Mouse (Mus musculus) CH12.LX (cell line): ENCODE results near the gene Ppp4c. TPM values are rescaled to one million over a fixed set of nuclear protein-coding genes. Genes with fewer than 3 reads are reported as not detected.

ENCODE experiments used
- DNase-seq: peaks from one replicate; pipeline ENCODE4 v3.0.0-alpha.2; 2013; ENCODE audit errors: extremely low read depth
- H3K27ac ChIP-seq: 2 replicates; pipeline ENCODE4 v1.5.1; 2012; ENCODE audit warnings: low read depth, mild to moderate bottlenecking, control low read depth, moderate library complexity; ENCODE audit not compliant: insufficient read depth
- H3K27me3 ChIP-seq: replicated peaks from 2 replicates; pipeline ENCODE3; 2012; ENCODE audit warnings: inconsistent platforms
- H3K36me3 ChIP-seq, 2 experiments: replicated peaks in 1 of 2; 2 replicates each; pipeline versions ENCODE3 to v1.6.1; 2012; ENCODE audit warnings: inconsistent platforms in 1 of 2, low read length in 1 of 2, mild to moderate bottlenecking in 1 of 2, mixed read lengths in 1 of 2, moderate library complexity in 1 of 2; ENCODE audit not compliant: control insufficient read depth in 1 of 2, insufficient read depth in 1 of 2
- H3K4me1 ChIP-seq, 2 experiments: 2 replicates each; pipeline ENCODE4 v1.6.1; 2012; ENCODE audit warnings: inconsistent platforms in 1 of 2, moderate library complexity in 1 of 2; ENCODE audit not compliant: insufficient read depth in 2 of 2, control insufficient read depth in 1 of 2
- H3K4me2 ChIP-seq: 2 replicates; pipeline ENCODE4 v1.6.1; 2012; ENCODE audit warnings: low read depth, mild to moderate bottlenecking, control low read depth; ENCODE audit not compliant: poor library complexity, insufficient read depth, severe bottlenecking
- H3K4me3 ChIP-seq, 3 experiments: fragments of 150-350 bp in 1 of 3; sonication (generic) in 1 of 3; replicated peaks in 1 of 3; 2 replicates each; pipeline versions ENCODE3 to v1.5.1; 2011 to 2012; ENCODE audit warnings: low read depth in 2 of 3, low read length in 2 of 3, mild to moderate bottlenecking in 2 of 3, moderate library complexity in 2 of 3, control low read depth in 1 of 3, improper control_type of control experiment in 1 of 3, inconsistent platforms in 1 of 3, mixed read lengths in 1 of 3; ENCODE audit not compliant: poor library complexity in 1 of 3
- H3K79me2 ChIP-seq: replicated peaks from 2 replicates; pipeline ENCODE4 v1.6.1; 2012; ENCODE audit warnings: mild to moderate bottlenecking, moderate library complexity; ENCODE audit not compliant: control insufficient read depth, poor library complexity, insufficient read depth, severe bottlenecking; ENCODE audit errors: extremely low read depth
- H3K9ac ChIP-seq: 2 replicates; pipeline ENCODE4 v1.6.1; 2012; ENCODE audit warnings: low read depth, mild to moderate bottlenecking, control low read depth, moderate library complexity; ENCODE audit not compliant: insufficient read depth
- H3K9me3 ChIP-seq: replicated peaks from 2 replicates; pipeline ENCODE3; 2012; ENCODE audit warnings: low read length, inconsistent platforms, mixed read lengths
- CHD1 ChIP-seq: IDR thresholded peaks from 2 replicates; pipeline ENCODE4 v1.6.1; 2012; ENCODE audit warnings: low read depth, low read length, improper control_type of control experiment, inconsistent platforms
- CTCF ChIP-seq, 2 experiments: IDR thresholded peaks in 1 of 2; conservative IDR thresholded peaks in 1 of 2; 2 replicates each; pipeline ENCODE4 v1.5.1; 2011 to 2012; ENCODE audit warnings: low read depth in 2 of 2, low read length in 2 of 2, improper control_type of control experiment in 1 of 2, inconsistent platforms in 1 of 2, mild to moderate bottlenecking in 1 of 2, moderate library complexity in 1 of 2
- E2F4 ChIP-seq: IDR thresholded peaks from 2 replicates; pipeline ENCODE4 v1.6.1; 2011; ENCODE audit warnings: low read depth, low read length, improper control_type of control experiment; ENCODE audit not compliant: insufficient replicate concordance
- ELF1 ChIP-seq: IDR thresholded peaks from 2 replicates; pipeline ENCODE4 v1.6.1; 2014; ENCODE audit warnings: low read depth, mild to moderate bottlenecking, inconsistent platforms, low read length, improper control_type of control experiment
- EP300 ChIP-seq: IDR thresholded peaks from 2 replicates; pipeline ENCODE4 v1.6.1; 2011; ENCODE audit warnings: low read length, improper control_type of control experiment
- ETS1 ChIP-seq: conservative IDR thresholded peaks from 2 replicates; pipeline ENCODE4 v1.6.1; 2012; ENCODE audit warnings: low read depth, mild to moderate bottlenecking, inconsistent platforms, low read length, improper control_type of control experiment, moderate library complexity
- GABPA ChIP-seq: IDR thresholded peaks from 2 replicates; pipeline ENCODE4 v1.6.1; 2012; ENCODE audit warnings: low read depth, low read length, improper control_type of control experiment, inconsistent platforms; ENCODE audit not compliant: insufficient replicate concordance
- JUN ChIP-seq: IDR thresholded peaks from 2 replicates; pipeline ENCODE4 v1.6.1; 2011; ENCODE audit warnings: low read depth, mild to moderate bottlenecking, low read length, improper control_type of control experiment, moderate library complexity; ENCODE audit not compliant: insufficient read depth
- JUND ChIP-seq: conservative IDR thresholded peaks from 2 replicates; pipeline ENCODE4 v1.6.1; 2011; ENCODE audit warnings: low read depth, low read length, improper control_type of control experiment
- KAT2A ChIP-seq: IDR thresholded peaks from 2 replicates; pipeline ENCODE4 v1.6.1; 2012; ENCODE audit warnings: low read length, improper control_type of control experiment, inconsistent platforms; ENCODE audit not compliant: insufficient replicate concordance
- MAFK ChIP-seq: IDR thresholded peaks from 2 replicates; pipeline ENCODE4 v1.6.1; 2011; ENCODE audit warnings: low read length, improper control_type of control experiment; ENCODE audit not compliant: insufficient replicate concordance
- MAX ChIP-seq: IDR thresholded peaks from 2 replicates; pipeline ENCODE4 v1.6.1; 2011; ENCODE audit warnings: low read length, improper control_type of control experiment
- MAZ ChIP-seq: IDR thresholded peaks from 2 replicates; pipeline ENCODE4 v1.6.1; 2012; ENCODE audit warnings: low read depth, mild to moderate bottlenecking, inconsistent platforms, low read length, improper control_type of control experiment, moderate library complexity
- NELFE ChIP-seq: IDR thresholded peaks from 2 replicates; pipeline ENCODE4 v1.6.1; 2011; ENCODE audit warnings: low read depth, low read length, improper control_type of control experiment
- NRF1 ChIP-seq: IDR thresholded peaks from 2 replicates; pipeline ENCODE4 v1.6.1; 2014; ENCODE audit warnings: low read depth, mild to moderate bottlenecking, inconsistent platforms, low read length, improper control_type of control experiment, moderate library complexity
- POLR2A ChIP-seq: IDR thresholded peaks from 2 replicates; pipeline ENCODE4 v1.6.1; 2011; ENCODE audit warnings: low read depth, mild to moderate bottlenecking, improper control_type of control experiment, low read length
- POLR2AphosphoS2 ChIP-seq: IDR thresholded peaks from 2 replicates; pipeline ENCODE4 v1.6.1; 2011; ENCODE audit warnings: low read depth, low read length, improper control_type of control experiment
- RAD21 ChIP-seq: IDR thresholded peaks from 2 replicates; pipeline ENCODE4 v1.6.1; 2011; ENCODE audit warnings: low read depth, mild to moderate bottlenecking, low read length, improper control_type of control experiment, moderate library complexity
- SIN3A ChIP-seq: IDR thresholded peaks from 2 replicates; pipeline ENCODE4 v1.6.1; 2012; ENCODE audit warnings: low read length, improper control_type of control experiment, inconsistent platforms
- TCF12 ChIP-seq: IDR thresholded peaks from 2 replicates; pipeline ENCODE4 v1.6.1; 2014; ENCODE audit warnings: low read depth, mild to moderate bottlenecking, inconsistent platforms, low read length, improper control_type of control experiment
- UBTF ChIP-seq: IDR thresholded peaks from 2 replicates; pipeline ENCODE4 v1.6.1; 2012; ENCODE audit warnings: low read depth, mild to moderate bottlenecking, inconsistent platforms, low read length, improper control_type of control experiment, moderate library complexity
- USF1 ChIP-seq: IDR thresholded peaks from 2 replicates; pipeline ENCODE4 v1.6.1; 2014; ENCODE audit warnings: low read depth, mild to moderate bottlenecking, inconsistent platforms, low read length, improper control_type of control experiment
- USF2 ChIP-seq: conservative IDR thresholded peaks from 2 replicates; pipeline ENCODE4 v1.6.1; 2011; ENCODE audit warnings: low read depth, low read length, improper control_type of control experiment
- ZC3H11A ChIP-seq: IDR thresholded peaks from 2 replicates; pipeline ENCODE4 v1.6.1; 2012; ENCODE audit warnings: low read depth, mild to moderate bottlenecking, inconsistent platforms, low read length, improper control_type of control experiment
- ZNF384 ChIP-seq: IDR thresholded peaks from 2 replicates; pipeline ENCODE4 v1.6.1; 2012; ENCODE audit warnings: low read depth, low read length, improper control_type of control experiment, inconsistent platforms
- dilution Hi-C: fragments of 300-500 bp; cut with MboI; formaldehyde crosslinking; loops from 2 replicates; pipeline ENCODE4 v1.14.3; 2020; ENCODE audit warnings: low sequenced_read_pairs; ENCODE audit not compliant: extremely low pct_unique_long_range_greater_than_20kb, extremely low pct_ligation_motif_present
- in situ Hi-C: fragments of 300-500 bp; cut with MboI; formaldehyde crosslinking; loops from 3 replicates; pipeline ENCODE4 v1.14.3; 2019; ENCODE audit warnings: low sequenced_read_pairs, low pct_ligation_motif_present, low pct_unique_long_range_greater_than_20kb, mixed read lengths
- polyA plus RNA-seq: library from polyadenylated mRNA; unstranded; fragments of >175 nt; gene quantifications from 2 replicates; pipeline ENCODE4 v1.2.1, GENCODE M21; 2012; ENCODE audit warnings: low read depth; ENCODE audit not compliant: insufficient read length
- total RNA-seq, 2 experiments: library from RNA; depleted of rRNA; stranded (reverse); fragments of 300-350 nt in 1 of 2; fragments of >200 nt in 1 of 2; gene quantifications; 2 replicates each; pipeline ENCODE4 v1.2.3; 2012 to 2014

The Ppp4c gene
- total and polyA plus RNA-seq, 3 experiments = 161 to 213 (median 195) TPM

DNA sequence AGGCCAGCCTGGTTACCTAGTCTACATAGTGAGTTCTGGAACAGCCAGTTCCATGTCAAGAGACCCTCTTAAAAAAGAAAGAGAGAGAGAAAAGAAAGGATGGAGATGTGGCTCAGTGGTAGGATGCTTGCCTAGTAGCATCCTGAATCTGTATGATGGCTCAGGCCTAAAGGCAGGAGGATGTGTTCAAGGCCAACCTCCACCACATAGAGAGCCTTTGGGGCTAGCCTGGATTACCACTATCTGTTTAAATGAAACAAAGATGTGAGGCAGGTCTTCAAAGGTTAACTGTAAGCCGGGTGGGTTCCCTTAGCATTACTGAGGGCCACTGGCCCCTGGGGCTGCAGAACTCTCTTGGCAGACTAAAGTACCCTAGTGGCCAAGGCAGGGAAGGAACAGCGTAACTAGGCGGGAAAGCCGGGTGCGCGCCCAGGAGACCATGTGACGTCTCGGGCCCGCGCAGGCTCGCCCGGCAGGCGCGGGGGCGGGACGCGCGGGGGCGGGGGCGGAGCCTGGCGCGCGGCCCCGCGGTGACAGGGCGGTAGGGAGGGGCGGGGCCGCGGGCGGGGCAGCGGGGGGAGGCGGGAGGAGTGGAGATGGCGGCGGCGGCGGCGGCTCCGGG is 33.1 kb downstream of the Ppp4c start, which contains the start of gene Mapk3:
Gene Mapk3, plus strand, starts transcription at position 552 of the 622 bp plus-strand sequence.
- DNase-seq = peak; percentile 93
- in situ Hi-C loops = no loop called here
- H3K27ac ChIP-seq = no peak within 1 kb of the TSS; the same call in 1 of the 2 replicates
- peak within 1 kb of the TSS; percentile 71 to 77 (median 75) for H3K4me3 ChIP-seq
- H3K27me3 ChIP-seq = no peaks in the 10 kb centered on the region
- no peaks in the 10 kb centered on the region for H3K79me2 ChIP-seq
- H3K9ac ChIP-seq = peak within 1 kb of the TSS; percentile 50
- peak within 1 kb of the TSS; percentile 88 for H3K4me2 ChIP-seq
- dilution Hi-C loops = no loop called here
- TF ChIP-seq EP300 (no peak), POLR2A (peak; percentile 49; the same call in 1 of the 2 replicates), MAZ (peak; percentile 43; the same call in 1 of the 2 replicates), NRF1 (peak; percentile 68), MAFK (no peak), MAX (peak; percentile 34; the same call in 1 of the 2 replicates), CTCF (conservative IDR thresholded peaks at IDR 0.05 in 1 of 2, IDR thresholded peaks at IDR 0.05 in 1 of 2; ENCODE audit: low read depth in 2 of 2, low read length in 2 of 2) (peak in 1 of 2 experiments; percentile 72; a peak in 2 of 4 replicates), NELFE (no peak), USF2 (peak; percentile 51; the same call in 1 of the 2 replicates), RAD21 (peak; percentile 20), USF1 (peak; percentile 83), ZC3H11A (no peak), E2F4 (peak; percentile 91; the same call in 1 of the 2 replicates), TCF12 (0 out of 2 replicates have a peak, but pooled peaks have one; percentile 9), ELF1 (no peak), SIN3A (no peak)
- peaks cover 8 to 53% of the 10 kb centered on the region in 2 experiments for H3K4me1 ChIP-seq
- no peaks in the 10 kb centered on the region for H3K9me3 ChIP-seq
- peaks cover 8 to 25% of the 10 kb centered on the region in 2 experiments for H3K36me3 ChIP-seq

DNA sequence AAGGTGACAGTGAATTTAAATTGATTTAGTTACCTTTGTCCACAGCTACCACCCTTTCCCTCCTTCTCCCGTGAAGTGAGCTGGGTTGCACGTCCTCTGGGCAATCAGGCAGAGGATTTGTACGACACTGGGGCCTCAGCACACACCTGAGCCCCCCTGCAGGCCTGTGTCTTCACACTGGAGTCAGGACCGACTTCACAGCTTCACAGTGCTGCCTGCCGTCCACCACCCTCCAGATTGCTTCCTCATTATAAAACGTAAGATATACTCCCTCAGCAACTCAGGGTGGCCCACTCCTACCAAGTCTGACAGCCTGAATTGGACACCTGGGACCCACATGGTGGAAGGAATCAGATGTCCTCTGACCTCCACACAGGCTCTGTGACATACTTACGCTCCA is 33.8 kb downstream of the Ppp4c start:
- H3K9me3 ChIP-seq = no peaks in the 10 kb centered on the region
- peaks cover 2 to 18% of the 10 kb centered on the region in 2 experiments for H3K36me3 ChIP-seq
- no peaks in the 10 kb centered on the region for H3K27me3 ChIP-seq
- H3K79me2 ChIP-seq = no peaks in the 10 kb centered on the region
- H3K4me1 ChIP-seq = peaks cover 8 to 53% of the 10 kb centered on the region in 2 experiments
- DNase-seq = no peak
- in situ Hi-C loops = no loop called here
- H3K27ac ChIP-seq = no peak overlapping the region
- H3K9ac ChIP-seq = no peak overlapping the region; the same call in 1 of the 2 replicates
- 0 out of 2 replicates have a peak overlapping the region, but pooled peaks have one; percentile 38 for H3K4me2 ChIP-seq
- dilution Hi-C loops = no loop called here
- H3K4me3 ChIP-seq = no peak overlapping the region
- no peak for TF ChIP-seq CTCF (conservative IDR thresholded peaks at IDR 0.05 in 1 of 2, IDR thresholded peaks at IDR 0.05 in 1 of 2; ENCODE audit: low read depth in 2 of 2, low read length in 2 of 2)
- TF ChIP-seq JUND = no peak
- no peak for TF ChIP-seq KAT2A
- no peak for TF ChIP-seq GABPA
- no peak for TF ChIP-seq NELFE
- no peak for TF ChIP-seq EP300
- TF ChIP-seq ETS1 = no peak
- no peak for TF ChIP-seq POLR2AphosphoS2
- no peak for TF ChIP-seq ZNF384
- no peak for TF ChIP-seq RAD21
- TF ChIP-seq UBTF = no peak
- TF ChIP-seq MAZ = no peak
- no peak for TF ChIP-seq POLR2A
- TF ChIP-seq JUN = no peak
- TF ChIP-seq CHD1 = no peak
